Mouse (Mus musculus) liver, adult 10 weeks (tissue): ENCODE data around the gene Psmb2. TPM values are rescaled to one million over a fixed set of nuclear protein-coding genes. Genes with fewer than 3 reads are reported as not detected.

Experiments
- polyA plus RNA-seq: library from polyadenylated mRNA; stranded (reverse); fragments of 350-450 nt; fragmentation: Illumina TruSeq; extraction: RNeasy Lipid Tissue Mini Kit (QIAGEN cat#74804); gene quantifications from one replicate; pipeline ENCODE4 v1.2.3, GENCODE M21; 2014; ENCODE audit warnings: low read depth, low replicate concordance

Gene Psmb2
- polyA plus RNA-seq = 66.5 TPM

GRCm38 (mm10) chr4:126677054-126678003 is at the start of gene Psmb2:
Gene Psmb2 (plus strand): TSS chr4:126677630.

GRCm38 (mm10) chr4:126736001-126736414 is 58.6 kb downstream of the Psmb2 start, which contains the start of gene Tfap2e:
Gene Tfap2e (minus strand): TSS chr4:126736240.

GRCm38 (mm10) chr4:126753268-126754230 is 76.1 kb downstream of the Psmb2 start, which contains the start of the genes Ncdn and AU040320:
Gene Ncdn (minus strand): TSS chr4:126753438.
Gene AU040320 (plus strand): TSS chr4:126753544.

Other genes with a start within 250 kb of the Psmb2 start
- 4.4 TPM for gene Ago3, start 248.1 kb upstream of the Psmb2 start, polyA plus RNA-seq
- gene Ago1, start 209.0 kb upstream of the Psmb2 start, polyA plus RNA-seq = 8.2 TPM
- gene Ago4, start 144.2 kb upstream of the Psmb2 start, polyA plus RNA-seq = 3.1 TPM
- gene Clspn, start 120.7 kb upstream of the Psmb2 start, polyA plus RNA-seq = not detected
- 2.9 TPM for gene 5730409E04Rik, start 67.8 kb upstream of the Psmb2 start, polyA plus RNA-seq
- gene Tfap2e, start 58.6 kb downstream of the Psmb2 start, polyA plus RNA-seq = not detected
- 0.16 TPM for gene Ncdn, start 75.8 kb downstream of the Psmb2 start, polyA plus RNA-seq
- gene AU040320, start 75.9 kb downstream of the Psmb2 start, polyA plus RNA-seq = 2.7 TPM